Mouse (Mus musculus): ENCODE measurements around the gene Nop56. TPM values are rescaled to one million over a fixed set of nuclear protein-coding genes. Genes with fewer than 3 reads are reported as not detected.

Nop56 gene
- total and polyA plus RNA-seq, 3 experiments: 523 to 1,109 (median 725) TPM

- dilution Hi-C loops (cut with MboI; ENCODE audit: extremely low pct_ligation_motif_present, extremely low pct_unique_long_range_greater_than_20kb, low sequenced_read_pairs) (no loop called here), in situ Hi-C loops (cut with MboI; ENCODE audit: low pct_ligation_motif_present, low pct_unique_long_range_greater_than_20kb, low sequenced_read_pairs) (no loop called here)
- Histone ChIP-seq H3K4me2 (ENCODE audit: insufficient read depth, low read depth, poor library complexity, severe bottlenecking) (no peak overlapping the region), H3K36me3 (replicated peaks in 1 of 2; ENCODE audit: control insufficient read depth in 1 of 2, insufficient read depth in 1 of 2, low read length in 1 of 2) (peaks cover 0 to 3% of the 10 kb centered on the region in 2 experiments), H3K79me2 (replicated peaks; ENCODE audit: control insufficient read depth, extremely low read depth, insufficient read depth, poor library complexity, severe bottlenecking) (no peaks in the 10 kb centered on the region), H3K27ac (ENCODE audit: insufficient read depth, low read depth) (no peak overlapping the region), H3K4me1 (ENCODE audit: control insufficient read depth in 1 of 2, insufficient read depth in 2 of 2) (peaks cover 6 to 10% of the 10 kb centered on the region in 2 experiments; a peak in 3 of 4 replicates), H3K9me3 (replicated peaks; ENCODE audit: low read length) (no peaks in the 10 kb centered on the region), H3K9ac (ENCODE audit: insufficient read depth, low read depth) (no peak overlapping the region), H3K4me3 (replicated peaks in 1 of 3; ENCODE audit: low read depth in 2 of 3, low read length in 2 of 3, poor library complexity in 1 of 3) (no peak overlapping the region), H3K27me3 (replicated peaks) (no peaks in the 10 kb centered on the region)
- DNase-seq (ENCODE audit: extremely low read depth): no peak
- TF ChIP-seq RAD21 (IDR thresholded peaks at IDR 0.05; ENCODE audit: low read depth, low read length): no peak
- TF ChIP-seq ZKSCAN1 (IDR thresholded peaks at IDR 0.05; ENCODE audit: borderline replicate concordance, low read depth, low read length): no peak
- TF ChIP-seq KAT2A (IDR thresholded peaks at IDR 0.05; ENCODE audit: insufficient replicate concordance, low read length): no peak
- no peak for TF ChIP-seq ZNF384 (IDR thresholded peaks at IDR 0.05; ENCODE audit: low read depth, low read length)
These were observed 6.2 kb upstream of the Nop56 start for GRCm38 (mm10) chr2:130268074-130268473.

GRCm38 (mm10) chr2:130273732-130274131 lies 498 bp upstream of the Nop56 start:
- peak overlapping the region; percentile 76; the same call in 1 of the 2 replicates for H3K4me2 ChIP-seq (ENCODE audit: insufficient read depth, low read depth, poor library complexity, severe bottlenecking)
- H3K27me3 ChIP-seq (replicated peaks): no peaks in the 10 kb centered on the region
- H3K4me1 ChIP-seq (ENCODE audit: control insufficient read depth in 1 of 2, insufficient read depth in 2 of 2): peaks cover 15 to 39% of the 10 kb centered on the region in 2 experiments
- peak overlapping the region; percentile 100 for H3K9ac ChIP-seq (ENCODE audit: insufficient read depth, low read depth)
- dilution Hi-C loops (cut with MboI; ENCODE audit: extremely low pct_ligation_motif_present, extremely low pct_unique_long_range_greater_than_20kb, low sequenced_read_pairs): no loop called here
- peaks cover 37% of the 10 kb centered on the region for H3K79me2 ChIP-seq (replicated peaks; ENCODE audit: control insufficient read depth, extremely low read depth, insufficient read depth, poor library complexity, severe bottlenecking)
- in situ Hi-C loops (cut with MboI; ENCODE audit: low pct_ligation_motif_present, low pct_unique_long_range_greater_than_20kb, low sequenced_read_pairs): no loop called here
- peaks cover 33 to 41% of the 10 kb centered on the region in 2 experiments for H3K36me3 ChIP-seq (replicated peaks in 1 of 2; ENCODE audit: control insufficient read depth in 1 of 2, insufficient read depth in 1 of 2, low read length in 1 of 2)
- H3K27ac ChIP-seq (ENCODE audit: insufficient read depth, low read depth): peak overlapping the region; percentile 34; the same call in 1 of the 2 replicates
- no peaks in the 10 kb centered on the region for H3K9me3 ChIP-seq (replicated peaks; ENCODE audit: low read length)
- DNase-seq (ENCODE audit: extremely low read depth): no peak
- TF ChIP-seq USF1 (IDR thresholded peaks at IDR 0.05; ENCODE audit: low read depth, low read length) (0 out of 2 replicates have a peak, but pooled peaks have one; percentile 7), GABPA (IDR thresholded peaks at IDR 0.05; ENCODE audit: insufficient replicate concordance, low read depth, low read length) (no peak), KAT2A (IDR thresholded peaks at IDR 0.05; ENCODE audit: insufficient replicate concordance, low read length) (no peak), CHD2 (IDR thresholded peaks at IDR 0.05; ENCODE audit: low read length) (no peak), ZNF384 (IDR thresholded peaks at IDR 0.05; ENCODE audit: low read depth, low read length) (no peak), MAX (IDR thresholded peaks at IDR 0.05; ENCODE audit: low read length) (peak; percentile 94), USF2 (conservative IDR thresholded peaks at IDR 0.05; ENCODE audit: low read depth, low read length) (peak; percentile 16; the same call in 1 of the 2 replicates), MYC (IDR thresholded peaks at IDR 0.05; ENCODE audit: low read depth, low read length) (peak; percentile 91; the same call in 1 of the 2 replicates), MXI1 (IDR thresholded peaks at IDR 0.05; ENCODE audit: low read depth, low read length) (peak; percentile 56; the same call in 1 of the 2 replicates), NELFE (IDR thresholded peaks at IDR 0.05; ENCODE audit: low read depth, low read length) (no peak)
- H3K4me3 ChIP-seq (replicated peaks in 1 of 3; ENCODE audit: low read depth in 2 of 3, low read length in 2 of 3, poor library complexity in 1 of 3): peak overlapping the region; percentile 69 to 97 (median 76)

- Histone ChIP-seq H3K4me1 (ENCODE audit: control insufficient read depth in 1 of 2, insufficient read depth in 2 of 2) (peaks cover 15 to 44% of the 10 kb centered on the region in 2 experiments), H3K27ac (ENCODE audit: insufficient read depth, low read depth) (peak overlapping the region; percentile 37; the same call in 1 of the 2 replicates), H3K9me3 (replicated peaks; ENCODE audit: low read length) (no peaks in the 10 kb centered on the region), H3K9ac (ENCODE audit: insufficient read depth, low read depth) (peak overlapping the region; percentile 72), H3K79me2 (replicated peaks; ENCODE audit: control insufficient read depth, extremely low read depth, insufficient read depth, poor library complexity, severe bottlenecking) (peaks cover 37% of the 10 kb centered on the region), H3K27me3 (replicated peaks) (no peaks in the 10 kb centered on the region), H3K4me3 (replicated peaks in 1 of 3; ENCODE audit: low read depth in 2 of 3, low read length in 2 of 3, poor library complexity in 1 of 3) (peak overlapping the region; percentile 69 to 97 (median 78)), H3K36me3 (replicated peaks in 1 of 2; ENCODE audit: control insufficient read depth in 1 of 2, insufficient read depth in 1 of 2, low read length in 1 of 2) (peaks cover 41 to 50% of the 10 kb centered on the region in 2 experiments), H3K4me2 (ENCODE audit: insufficient read depth, low read depth, poor library complexity, severe bottlenecking) (peak overlapping the region; percentile 94)
- in situ Hi-C loops (cut with MboI; ENCODE audit: low pct_ligation_motif_present, low pct_unique_long_range_greater_than_20kb, low sequenced_read_pairs) (loop anchor here (25.0 kb wide), 1 partner anchor 287 kb away; the partner anchor contains the start of gene Mrps26), dilution Hi-C loops (cut with MboI; ENCODE audit: extremely low pct_ligation_motif_present, extremely low pct_unique_long_range_greater_than_20kb, low sequenced_read_pairs) (no loop called here)
- TF ChIP-seq TBP (conservative IDR thresholded peaks at IDR 0.05; ENCODE audit: low read depth, low read length): no peak
- no peak for TF ChIP-seq POLR2AphosphoS2 (IDR thresholded peaks at IDR 0.05; ENCODE audit: low read depth, low read length)
- TF ChIP-seq MAFK (IDR thresholded peaks at IDR 0.05; ENCODE audit: insufficient replicate concordance, low read length): no peak
- no peak for TF ChIP-seq POLR2A (IDR thresholded peaks at IDR 0.05; ENCODE audit: low read depth, low read length)
- TF ChIP-seq USF1 (IDR thresholded peaks at IDR 0.05; ENCODE audit: low read depth, low read length): no peak
- TF ChIP-seq KAT2A (IDR thresholded peaks at IDR 0.05; ENCODE audit: insufficient replicate concordance, low read length): no peak
- no peak for TF ChIP-seq SMC3 (IDR thresholded peaks at IDR 0.05; ENCODE audit: low read depth, low read length)
- TF ChIP-seq CTCF (conservative IDR thresholded peaks at IDR 0.05 in 1 of 2, IDR thresholded peaks at IDR 0.05 in 1 of 2; ENCODE audit: low read depth in 2 of 2, low read length in 2 of 2): no peak
- no peak for TF ChIP-seq IRF4 (IDR thresholded peaks at IDR 0.05; ENCODE audit: low read depth, low read length)
- TF ChIP-seq ELF1 (IDR thresholded peaks at IDR 0.05; ENCODE audit: low read depth, low read length): no peak
- TF ChIP-seq ZKSCAN1 (IDR thresholded peaks at IDR 0.05; ENCODE audit: borderline replicate concordance, low read depth, low read length): no peak
- TF ChIP-seq NRF1 (IDR thresholded peaks at IDR 0.05; ENCODE audit: low read depth, low read length): no peak
- DNase-seq (ENCODE audit: extremely low read depth): peak; percentile 22
These were observed 632 bp downstream of the Nop56 start for GRCm38 (mm10) chr2:130274862-130275261.
